Mouse (Mus musculus): ENCODE measurements at regions not wholly inside any gene's neighbourhood (a gene's known extent, or its start where the extent isn't known, plus 50 kb on each side); places are given as distances from the start of the nearest gene placed in this dataset.

- ATAC-seq (ENCODE audit: low FRiP score, low read depth): no peak
- Histone ChIP-seq H3K27ac (no peak overlapping the region), H3K4me3 (no peak overlapping the region), H3K36me3 (no peaks in the 10 kb centered on the region), H3K27me3 (replicated peaks) (no peaks in the 10 kb centered on the region), H3K9ac (no peak overlapping the region), H3K4me2 (replicated peaks) (no peak overlapping the region), H3K4me1 (no peaks in the 10 kb centered on the region; the same call in 1 of the 2 replicates), H3K9me3 (no peaks in the 10 kb centered on the region)
- WGBS: 78% methylated on average over 8 of the region's 8 CpGs
Observed at GRCm38 (mm10) chr15:86814808-86815421, 600.7 kb downstream of the Tbc1d22a start.

- H3K4me1 ChIP-seq: no peaks in the 10 kb centered on the region
- 62% methylated on average over 6 of the region's 6 CpGs for WGBS
- no peaks in the 10 kb centered on the region for H3K36me3 ChIP-seq
- H3K9me3 ChIP-seq: no peaks in the 10 kb centered on the region
- ATAC-seq (ENCODE audit: low FRiP score, low read depth): no peak
- no peak overlapping the region for H3K27ac ChIP-seq
- no peak overlapping the region for H3K4me2 ChIP-seq (replicated peaks)
- no peaks in the 10 kb centered on the region for H3K27me3 ChIP-seq (replicated peaks)
- no peak overlapping the region for H3K9ac ChIP-seq
- no peak overlapping the region for H3K4me3 ChIP-seq
Observed at GRCm38 (mm10) chr15:86835996-86836395, 621.7 kb downstream of the Tbc1d22a start.

GRCm38 (mm10) chr15:86852161-86852870 lies 638.1 kb downstream of the Tbc1d22a start:
- Histone ChIP-seq H3K9ac (no peak overlapping the region), H3K27me3 (replicated peaks) (no peaks in the 10 kb centered on the region), H3K9me3 (no peaks in the 10 kb centered on the region), H3K27ac (no peak overlapping the region), H3K4me2 (replicated peaks) (no peak overlapping the region), H3K4me3 (no peak overlapping the region), H3K4me1 (no peaks in the 10 kb centered on the region), H3K36me3 (no peaks in the 10 kb centered on the region)
- ATAC-seq (ENCODE audit: low FRiP score, low read depth): no peak
- 39% methylated on average over 11 of the region's 11 CpGs for WGBS

- no peak overlapping the region for H3K4me3 ChIP-seq
- H3K9me3 ChIP-seq: no peaks in the 10 kb centered on the region
- H3K27ac ChIP-seq: no peak overlapping the region
- H3K4me1 ChIP-seq: no peaks in the 10 kb centered on the region
- 63% methylated on average over 3 of the region's 3 CpGs for WGBS
- H3K36me3 ChIP-seq: no peaks in the 10 kb centered on the region
- H3K27me3 ChIP-seq (replicated peaks): no peaks in the 10 kb centered on the region
- H3K4me2 ChIP-seq (replicated peaks): no peak overlapping the region
- no peak for ATAC-seq (ENCODE audit: low FRiP score, low read depth)
- no peak overlapping the region for H3K9ac ChIP-seq
Observed at GRCm38 (mm10) chr15:86858356-86858906, 644.2 kb downstream of the Tbc1d22a start.

- no peak for ATAC-seq (ENCODE audit: low FRiP score, low read depth)
- 8% methylated on average over 7 of the region's 7 CpGs for WGBS
- Histone ChIP-seq H3K4me2 (replicated peaks) (peak overlapping the region; percentile 41), H3K9me3 (no peaks in the 10 kb centered on the region), H3K9ac (no peak overlapping the region), H3K27ac (no peak overlapping the region), H3K4me3 (no peak overlapping the region), H3K4me1 (peaks cover 15% of the 10 kb centered on the region), H3K36me3 (no peaks in the 10 kb centered on the region), H3K27me3 (replicated peaks) (no peaks in the 10 kb centered on the region)
Observed at GRCm38 (mm10) chr15:86875721-86876309, 661.6 kb downstream of the Tbc1d22a start.

- H3K4me2 ChIP-seq (replicated peaks): no peak overlapping the region
- H3K27me3 ChIP-seq (replicated peaks): no peaks in the 10 kb centered on the region
- no peak overlapping the region for H3K27ac ChIP-seq
- whole genome bisulfite sequencing: 70% methylated on average over 6 of the region's 6 CpGs
- H3K9ac ChIP-seq: no peak overlapping the region
- no peak for ATAC-seq (ENCODE audit: low FRiP score, low read depth)
- no peaks in the 10 kb centered on the region for H3K9me3 ChIP-seq
- no peak overlapping the region for H3K4me3 ChIP-seq
- H3K36me3 ChIP-seq: no peaks in the 10 kb centered on the region
- H3K4me1 ChIP-seq: no peaks in the 10 kb centered on the region
Observed at GRCm38 (mm10) chr15:86896974-86897373, 647.1 kb upstream of the Fam19a5 start.

GRCm38 (mm10) chr15:86899961-86900360 lies 644.1 kb upstream of the Fam19a5 start:
- no peak overlapping the region for H3K4me3 ChIP-seq
- H3K4me1 ChIP-seq: no peaks in the 10 kb centered on the region
- H3K27me3 ChIP-seq (replicated peaks): no peaks in the 10 kb centered on the region
- no peak overlapping the region for H3K27ac ChIP-seq
- no peaks in the 10 kb centered on the region for H3K36me3 ChIP-seq
- ATAC-seq (ENCODE audit: low FRiP score, low read depth): no peak
- WGBS: 63% methylated on average over 1 of the region's 1 CpGs
- no peak overlapping the region for H3K9ac ChIP-seq
- no peak overlapping the region for H3K4me2 ChIP-seq (replicated peaks)
- H3K9me3 ChIP-seq: no peaks in the 10 kb centered on the region

- Histone ChIP-seq H3K4me3 (no peak overlapping the region), H3K36me3 (no peaks in the 10 kb centered on the region), H3K9me3 (no peaks in the 10 kb centered on the region), H3K4me2 (replicated peaks) (no peak overlapping the region), H3K27me3 (replicated peaks) (no peaks in the 10 kb centered on the region), H3K4me1 (no peaks in the 10 kb centered on the region), H3K27ac (no peak overlapping the region), H3K9ac (no peak overlapping the region)
- ATAC-seq (ENCODE audit: low FRiP score, low read depth): no peak
- WGBS: 16% methylated on average over 3 of the region's 3 CpGs
Observed at GRCm38 (mm10) chr15:86903006-86903405, 641.1 kb upstream of the Fam19a5 start.

GRCm38 (mm10) chr15:86913276-86913675 lies 630.8 kb upstream of the Fam19a5 start:
- no peaks in the 10 kb centered on the region for H3K9me3 ChIP-seq
- WGBS: 72% methylated on average over 3 of the region's 3 CpGs
- no peak overlapping the region for H3K4me3 ChIP-seq
- H3K4me1 ChIP-seq: no peaks in the 10 kb centered on the region
- no peaks in the 10 kb centered on the region for H3K27me3 ChIP-seq (replicated peaks)
- no peak overlapping the region for H3K27ac ChIP-seq
- no peaks in the 10 kb centered on the region for H3K36me3 ChIP-seq
- no peak overlapping the region for H3K4me2 ChIP-seq (replicated peaks)
- no peak for ATAC-seq (ENCODE audit: low FRiP score, low read depth)
- H3K9ac ChIP-seq: no peak overlapping the region

- WGBS: 88% methylated on average over 8 of the region's 8 CpGs
- Histone ChIP-seq H3K4me3 (no peak overlapping the region), H3K9me3 (no peaks in the 10 kb centered on the region), H3K4me1 (peaks cover 24% of the 10 kb centered on the region), H3K4me2 (replicated peaks) (no peak overlapping the region), H3K27me3 (replicated peaks) (no peaks in the 10 kb centered on the region), H3K9ac (no peak overlapping the region), H3K27ac (no peak overlapping the region), H3K36me3 (no peaks in the 10 kb centered on the region)
- ATAC-seq (ENCODE audit: low FRiP score, low read depth): no peak
Observed at GRCm38 (mm10) chr15:86917891-86918290, 626.2 kb upstream of the Fam19a5 start.

GRCm38 (mm10) chr15:86919704-86920103 lies 624.4 kb upstream of the Fam19a5 start:
- Histone ChIP-seq H3K4me1 (peaks cover 24% of the 10 kb centered on the region), H3K27me3 (replicated peaks) (no peaks in the 10 kb centered on the region), H3K36me3 (no peaks in the 10 kb centered on the region), H3K4me3 (no peak overlapping the region), H3K4me2 (replicated peaks) (0 out of 2 replicates have a peak overlapping the region, but pooled peaks have one; percentile 17), H3K27ac (no peak overlapping the region), H3K9ac (no peak overlapping the region), H3K9me3 (no peaks in the 10 kb centered on the region)
- 58% methylated on average over 8 of the region's 8 CpGs for WGBS
- ATAC-seq (ENCODE audit: low FRiP score, low read depth): no peak

GRCm38 (mm10) chr15:86920185-86920584 lies 623.9 kb upstream of the Fam19a5 start:
- Histone ChIP-seq H3K36me3 (no peaks in the 10 kb centered on the region), H3K27me3 (replicated peaks) (no peaks in the 10 kb centered on the region), H3K4me2 (replicated peaks) (0 out of 2 replicates have a peak overlapping the region, but pooled peaks have one; percentile 17), H3K27ac (no peak overlapping the region), H3K4me3 (no peak overlapping the region), H3K9ac (no peak overlapping the region), H3K9me3 (no peaks in the 10 kb centered on the region), H3K4me1 (peaks cover 27% of the 10 kb centered on the region)
- ATAC-seq (ENCODE audit: low FRiP score, low read depth): 0 out of 2 replicates have a peak, but pooled peaks have one; percentile 29
- WGBS: 17% methylated on average over 7 of the region's 7 CpGs

Data from neural tube, embryonic 12.5 days (tissue).